Mouse (Mus musculus) embryonic fibroblast, embryonic 13.5 days (primary cell): ENCODE results near the gene Rabgap1l.

Experiments
- CTCF ChIP-seq: IDR thresholded peaks from 2 replicates; pipeline ENCODE4 v1.5.1; 2011; ENCODE audit warnings: mild to moderate bottlenecking, control low read depth, low read length, moderate library complexity, borderline replicate concordance; ENCODE audit not compliant: insufficient read depth
- POLR2A ChIP-seq: IDR thresholded peaks from 2 replicates; pipeline ENCODE4 v1.6.1; 2011; ENCODE audit warnings: low read depth, mild to moderate bottlenecking, control low read depth, low read length, moderate library complexity

DNA sequence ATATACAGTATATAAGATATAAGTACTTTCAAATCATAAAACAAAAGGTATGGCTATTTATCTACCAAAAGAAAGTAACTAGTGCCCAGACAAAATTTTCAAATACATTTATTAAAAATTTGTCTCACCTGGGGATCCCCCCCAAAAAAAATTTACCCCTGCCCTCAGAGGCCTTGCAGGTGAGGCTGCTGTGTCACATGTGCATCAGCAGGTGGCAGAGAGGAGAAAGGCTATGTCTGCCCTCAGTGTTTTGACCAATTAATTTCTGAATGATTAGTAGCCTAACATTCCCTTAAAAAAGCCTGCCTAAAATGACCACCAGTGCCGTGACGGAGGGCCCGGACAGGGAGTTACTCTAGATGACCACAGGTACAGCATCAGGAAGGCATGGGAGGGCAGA lies 147.6 kb downstream of the Rabgap1l start:
- no peak for TF ChIP-seq CTCF
- TF ChIP-seq POLR2A: no peak
